Comparison of ENCODE assay signal across 8 mouse cellular contexts in the genomic region with DNA sequence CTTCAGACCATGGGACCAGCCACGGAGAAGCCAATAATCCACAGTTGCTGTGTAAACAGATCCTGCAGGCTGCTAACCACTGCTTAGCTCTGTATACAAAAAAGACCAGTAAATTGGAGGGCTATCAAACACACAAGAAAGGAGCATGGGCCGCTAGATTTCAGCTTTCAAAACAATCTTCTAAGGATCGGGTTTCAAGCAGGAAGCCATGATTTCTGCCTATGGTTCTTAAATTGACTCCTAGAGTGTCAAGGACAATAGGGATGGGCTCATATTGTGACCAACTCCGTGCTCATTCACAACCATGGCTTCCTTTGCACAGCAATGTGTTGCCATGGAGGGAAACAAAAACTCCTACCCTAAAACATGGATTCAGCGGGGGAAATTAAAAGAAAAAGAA. TPM values are rescaled to one million over a fixed set of nuclear protein-coding genes. Genes with fewer than 3 reads are reported as not detected.
DNase-seq lines count a peak whose midpoint lies in the region; ATAC-seq and TF ChIP-seq lines count a peak whose summit lies in the region.

No protein-coding gene starts in this region.

- H3K9me3 ChIP-seq in heart, embryonic 13.5 days, result no peaks in the 10 kb centered on the region
- H3K9me3 ChIP-seq in CH12.LX (replicated peaks; ENCODE audit: low read length), result peaks cover 41% of the 10 kb centered on the region
- no peaks in the 10 kb centered on the region for H3K9me3 ChIP-seq in forebrain, embryonic 13.5 days (replicated peaks)
- H3K9me3 ChIP-seq in liver, postnatal 0 days (ENCODE audit: low read length), result no peaks in the 10 kb centered on the region

- ATAC-seq in heart, embryonic 13.5 days (ENCODE audit: extremely low read depth, insufficient number of reproducible peaks, low FRiP score, low TSS enrichment), result no peak
- ATAC-seq in forebrain, embryonic 13.5 days, result no peak
- no peak for ATAC-seq in liver, postnatal 0 days

- TF ChIP-seq EP300 in CH12.LX (IDR thresholded peaks at IDR 0.05; ENCODE audit: low read length), result no peak
- no peak for TF ChIP-seq EP300 in liver, postnatal 0 days (IDR thresholded peaks at IDR 0.05; ENCODE audit: low read depth)

- peak overlapping the region; percentile 86 for H3K4me2 ChIP-seq in heart, embryonic 13.5 days
- H3K4me2 ChIP-seq in CH12.LX (ENCODE audit: insufficient read depth, low read depth, poor library complexity, severe bottlenecking), result peak overlapping the region; percentile 21; the same call in 1 of the 2 replicates
- H3K4me2 ChIP-seq in forebrain, embryonic 13.5 days, result peak overlapping the region; percentile 75
- peak overlapping the region; percentile 36; the same call in 1 of the 2 replicates for H3K4me2 ChIP-seq in liver, postnatal 0 days (ENCODE audit: low read depth, low read length)

- peaks cover 42% of the 10 kb centered on the region for H3K79me2 ChIP-seq in CH12.LX (replicated peaks; ENCODE audit: control insufficient read depth, extremely low read depth, insufficient read depth, poor library complexity, severe bottlenecking)

- H3K4me3 ChIP-seq in heart, embryonic 13.5 days, result peak overlapping the region; percentile 91
- H3K4me3 ChIP-seq in CH12.LX (replicated peaks in 1 of 3; ENCODE audit: low read depth in 2 of 3, low read length in 2 of 3, poor library complexity in 1 of 3), result peak overlapping the region; percentile 72 to 88 (median 85)
- H3K4me3 ChIP-seq in forebrain, embryonic 13.5 days, result peak overlapping the region; percentile 95
- H3K4me3 ChIP-seq in liver, postnatal 0 days (ENCODE audit: low read depth, low read length), result no peak overlapping the region

- in situ Hi-C loops in CH12.LX (cut with MboI; ENCODE audit: low pct_ligation_motif_present, low pct_unique_long_range_greater_than_20kb, low sequenced_read_pairs), result no loop called here

- DNase-seq in heart, adult 18-20 months, result no peak
- no peak for DNase-seq in CH12.LX (ENCODE audit: extremely low read depth)
- no peak for DNase-seq in liver, postnatal 0 days
- DNase-seq in retina, postnatal 1 day, result no peak
- DNase-seq in layer of hippocampus, postnatal 36 days, result no peak
- no peak for DNase-seq in testis, postnatal 10 days (ENCODE audit: low spot score)

- peak overlapping the region; percentile 55 for H3K9ac ChIP-seq in heart, embryonic 13.5 days
- peak overlapping the region; percentile 84 for H3K9ac ChIP-seq in CH12.LX (ENCODE audit: insufficient read depth, low read depth)
- peak overlapping the region; percentile 99 for H3K9ac ChIP-seq in forebrain, embryonic 13.5 days
- H3K9ac ChIP-seq in liver, postnatal 0 days (replicated peaks), result no peak overlapping the region

- TF ChIP-seq POLR2A in CH12.LX (IDR thresholded peaks at IDR 0.05; ENCODE audit: low read depth, low read length), result no peak

- 0 out of 2 replicates have a peak overlapping the region, but pooled peaks have one; percentile 15 for H3K27ac ChIP-seq in heart, embryonic 13.5 days (replicated peaks)
- peak overlapping the region; percentile 55 for H3K27ac ChIP-seq in CH12.LX (ENCODE audit: insufficient read depth, low read depth)
- peak overlapping the region; percentile 98; the same call in 1 of the 2 replicates for H3K27ac ChIP-seq in forebrain, embryonic 13.5 days
- no peak overlapping the region for H3K27ac ChIP-seq in liver, postnatal 0 days (ENCODE audit: low read depth)

- no peak for TF ChIP-seq CTCF in CH12.LX (conservative IDR thresholded peaks at IDR 0.05 in 1 of 2, IDR thresholded peaks at IDR 0.05 in 1 of 2; ENCODE audit: low read depth in 2 of 2, low read length in 2 of 2)
- no peak for TF ChIP-seq CTCF in liver, postnatal 0 days (IDR thresholded peaks at IDR 0.05; ENCODE audit: low read depth)

- peaks cover 25% of the 10 kb centered on the region for H3K4me1 ChIP-seq in heart, embryonic 13.5 days
- H3K4me1 ChIP-seq in CH12.LX (ENCODE audit: control insufficient read depth in 1 of 2, insufficient read depth in 2 of 2), result peaks cover 0 to 29% of the 10 kb centered on the region in 2 experiments; a peak in 2 of 4 replicates
- peaks cover 30% of the 10 kb centered on the region for H3K4me1 ChIP-seq in forebrain, embryonic 13.5 days
- peaks cover 5% of the 10 kb centered on the region; the same call in 1 of the 2 replicates for H3K4me1 ChIP-seq in liver, postnatal 0 days (ENCODE audit: insufficient read depth)

- WGBS in heart, embryonic 13.5 days, result 30% methylated on average over 5 of the region's 5 CpGs
- 2% methylated on average over 5 of the region's 5 CpGs for WGBS in forebrain, embryonic 13.5 days
- 46% methylated on average over 5 of the region's 5 CpGs for WGBS in liver, postnatal 0 days (ENCODE audit: insufficient replicate concordance)

- peaks cover 10% of the 10 kb centered on the region for H3K36me3 ChIP-seq in heart, embryonic 13.5 days
- peaks cover 4 to 10% of the 10 kb centered on the region in 2 experiments for H3K36me3 ChIP-seq in CH12.LX (replicated peaks in 1 of 2; ENCODE audit: control insufficient read depth in 1 of 2, insufficient read depth in 1 of 2, low read length in 1 of 2)
- H3K36me3 ChIP-seq in forebrain, embryonic 13.5 days (ENCODE audit: poor library complexity, severe bottlenecking), result peaks cover 23% of the 10 kb centered on the region
- H3K36me3 ChIP-seq in liver, postnatal 0 days (replicated peaks; ENCODE audit: insufficient read depth, low read length), result no peaks in the 10 kb centered on the region

- no peaks in the 10 kb centered on the region for H3K27me3 ChIP-seq in heart, embryonic 13.5 days (replicated peaks)
- no peaks in the 10 kb centered on the region for H3K27me3 ChIP-seq in CH12.LX (replicated peaks)
- peaks cover 3% of the 10 kb centered on the region; the same call in 1 of the 2 replicates for H3K27me3 ChIP-seq in forebrain, embryonic 13.5 days
- peaks cover 27% of the 10 kb centered on the region for H3K27me3 ChIP-seq in liver, postnatal 0 days (ENCODE audit: insufficient read depth, low read length)

- dilution Hi-C loops in CH12.LX (cut with MboI; ENCODE audit: extremely low pct_ligation_motif_present, extremely low pct_unique_long_range_greater_than_20kb, low sequenced_read_pairs), result no loop called here

- TF ChIP-seq RAD21 in CH12.LX (IDR thresholded peaks at IDR 0.05; ENCODE audit: low read depth, low read length), result no peak

TF ChIP-seq in CH12.LX, 34 proteins besides CTCF, POLR2A, EP300 and RAD21:
- TF ChIP-seq USF2 (conservative IDR thresholded peaks at IDR 0.05; ENCODE audit: low read depth, low read length), result no peak
- no peak for TF ChIP-seq NRF1 (IDR thresholded peaks at IDR 0.05; ENCODE audit: low read depth, low read length)
- no peak for TF ChIP-seq MAZ (IDR thresholded peaks at IDR 0.05; ENCODE audit: low read depth, low read length)
- TF ChIP-seq POLR2AphosphoS2 (IDR thresholded peaks at IDR 0.05; ENCODE audit: low read depth, low read length), result no peak

RNA-seq across cellular contexts. Expression of gene Arl4c, which starts 3.1 kb away (rescaled TPM):
- 6.6 and 7.6 TPM in 2 replicates for polyA plus RNA-seq in heart, embryonic 13.5 days (2015; fragmentation: Nextera tagmentation; extraction: Ambion mirVana)
- 1 to 10 TPM; 4.7 to 5.5 TPM for total RNA-seq in heart, adult 18-20 months (2021)
- total RNA-seq in CH12.LX (2012; rRNA removed) (32.2 and 33.9 TPM in 2 replicates), CH12.LX (2014; rRNA removed) (24.1 and 25.8 TPM in 2 replicates)
- polyA plus RNA-seq in CH12.LX (2012; ENCODE audit: insufficient read length, low read depth), result 30.8 and 31.6 TPM in 2 replicates
- 25.3 and 28.7 TPM in 2 replicates for polyA plus RNA-seq in forebrain, embryonic 13.5 days (2015; fragmentation: Nextera tagmentation; extraction: Ambion mirVana)
- 1.5 and 1.7 TPM in 2 replicates for polyA plus RNA-seq in liver, postnatal 0 days (2015; fragmentation: Nextera tagmentation; extraction: Ambion mirVana)
- total RNA-seq in layer of hippocampus, postnatal 36 days (2021), result 10 to 100 TPM; 26.1 to 29.0 TPM

Comparison
In these comparisons a context has a peak if more than half of its experiments do, and no peak if none do; other contexts are left out.
1. H3K4me2 ChIP-seq: peak in every context shown above with its lines; median percentile 86 in heart, embryonic 13.5 days; 75 in forebrain, embryonic 13.5 days; 36 in liver, postnatal 0 days; 21 in CH12.LX.